Mouse (Mus musculus) heart, embryonic 16.5 days (tissue): ENCODE results near the gene Sytl3. TPM values are rescaled to one million over a fixed set of nuclear protein-coding genes. Genes with fewer than 3 reads are reported as not detected.
"Not testable (repeated sequence)": the region's sequence is repeated elsewhere in the genome, so short reads cannot be mapped to it uniquely, and the experiment has no call there.

Experiments used
- ATAC-seq: fragments of 200-750 bp; cut with Nextera tagmentation; replicated peaks from 2 replicates; pipeline ENCODE4 v1.8.0; 2017; ENCODE audit warnings: moderate number of reproducible peaks; ENCODE audit not compliant: insufficient read depth, low FRiP score; ENCODE audit errors: extremely low read depth
- H3K27ac ChIP-seq: fragments of 300-500 bp; sonication (generic); 2 replicates; pipeline ENCODE4 v1.5.1; 2014; ENCODE audit warnings: mild to moderate bottlenecking, low read length, control low read depth, moderate library complexity
- H3K27me3 ChIP-seq: fragments of 300-500 bp; sonication (generic); 2 replicates; pipeline ENCODE4 v1.6.1; 2014; ENCODE audit warnings: low read length, mixed read lengths; ENCODE audit not compliant: control insufficient read depth, insufficient read depth
- H3K36me3 ChIP-seq: fragments of 300-500 bp; sonication (generic); 2 replicates; pipeline ENCODE4 v1.6.1; 2014; ENCODE audit not compliant: control insufficient read depth, insufficient read depth
- H3K4me1 ChIP-seq: fragments of 300-500 bp; sonication (generic); 2 replicates; pipeline ENCODE4 v1.6.1; 2014; ENCODE audit warnings: low read length, mixed read lengths; ENCODE audit not compliant: control insufficient read depth, insufficient read depth
- H3K4me2 ChIP-seq: fragments of 300-500 bp; sonication (generic); 2 replicates; pipeline ENCODE4 v1.6.1; 2014; ENCODE audit warnings: low read depth, mild to moderate bottlenecking, control low read depth, low read length
- H3K4me3 ChIP-seq: fragments of 300-500 bp; sonication (generic); 2 replicates; pipeline ENCODE4 v1.5.1; 2014; ENCODE audit warnings: mild to moderate bottlenecking, control low read depth, low read length
- H3K9ac ChIP-seq: fragments of 300-500 bp; sonication (generic); 2 replicates; pipeline ENCODE4 v1.6.1; 2014; ENCODE audit warnings: low read length, control low read depth
- H3K9me3 ChIP-seq: fragments of 300-500 bp; sonication (generic); replicated peaks from 2 replicates; pipeline ENCODE4 v1.6.1; 2016; ENCODE audit warnings: low read length; ENCODE audit not compliant: control insufficient read depth
- WGBS: fragments of 180-500 bp; shearing (Covaris S2); extraction: QIAGEN DNeasy Blood & Tissue Kit; methylation state at CpG from one replicate; pipeline ENCODE4 v1.1.7; 2014; 5-methylcytosine and 5-hydroxymethylcytosine counted together
- polyA plus RNA-seq: library from polyadenylated mRNA; unstranded; fragments of >200 nt; fragmentation: Nextera tagmentation; extraction: Ambion mirVana; gene quantifications from 2 replicates; pipeline ENCODE4 v1.2.1, GENCODE M21; 2015

Sytl3 gene
- polyA plus RNA-seq, 1 experiment from 2014 or later: 5.2 TPM

DNA sequence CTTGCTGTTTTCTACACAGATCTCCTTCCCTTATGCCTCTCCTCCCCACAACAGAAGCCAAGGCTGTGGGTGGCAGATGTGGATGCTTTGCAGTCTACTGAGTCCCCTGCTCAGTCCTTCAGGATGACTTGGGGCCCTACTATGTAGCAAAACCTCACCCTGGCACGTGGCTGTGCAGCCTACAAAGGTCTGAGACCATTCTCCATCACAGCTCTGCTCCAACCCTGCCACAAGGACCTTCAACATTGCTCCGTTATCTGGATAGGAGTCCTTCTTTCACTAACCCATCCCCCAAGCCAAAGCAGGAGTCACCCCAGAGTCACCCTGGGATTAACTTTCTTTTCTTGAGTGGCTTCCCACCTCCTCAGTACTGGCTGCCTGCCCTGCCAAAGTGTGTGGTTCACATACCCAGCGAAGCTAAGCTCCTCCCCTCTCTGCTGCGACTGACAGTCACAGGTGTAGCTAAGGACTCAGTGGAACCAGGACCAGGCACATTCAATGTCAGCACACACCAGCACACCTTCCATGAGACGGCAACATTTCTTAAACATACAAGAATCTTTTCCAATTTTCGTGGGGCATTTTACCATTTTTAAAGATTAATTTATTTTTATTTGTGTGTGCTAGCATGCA, 33.9 kb upstream of the Sytl3 start:
- H3K36me3 ChIP-seq, H3K9ac ChIP-seq, H3K27me3 ChIP-seq, H3K9me3 ChIP-seq, H3K27ac ChIP-seq, ATAC-seq, H3K4me2 ChIP-seq, H3K4me3 ChIP-seq, H3K4me1 ChIP-seq: not testable (repeated sequence)
- WGBS: 41% methylated on average over 1 of the region's 6 CpGs

DNA sequence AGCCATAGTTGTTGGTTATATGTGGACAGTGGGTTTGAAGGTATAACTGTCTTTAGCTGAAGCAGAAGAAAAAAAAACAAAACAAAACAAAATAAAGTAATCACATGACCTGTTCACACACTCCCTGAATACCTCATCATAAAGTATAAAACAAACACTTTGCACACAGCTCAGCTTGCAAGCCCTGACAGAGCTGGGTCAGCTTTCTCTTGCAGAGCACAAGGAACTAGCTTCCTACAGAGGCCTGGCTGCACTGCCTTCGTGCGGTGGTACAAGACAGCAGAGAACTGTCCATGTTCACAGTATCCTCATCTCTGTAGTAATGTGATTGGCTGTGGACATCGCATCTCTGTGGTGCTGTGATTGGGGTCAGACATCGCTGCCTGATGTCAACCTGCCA, 28.5 kb upstream of the Sytl3 start:
- H3K9ac ChIP-seq, H3K36me3 ChIP-seq, H3K27me3 ChIP-seq, ATAC-seq, H3K9me3 ChIP-seq, H3K27ac ChIP-seq, H3K4me2 ChIP-seq, H3K4me1 ChIP-seq, H3K4me3 ChIP-seq: not testable (repeated sequence)
- 79% methylated on average over 4 of the region's 4 CpGs for WGBS

DNA sequence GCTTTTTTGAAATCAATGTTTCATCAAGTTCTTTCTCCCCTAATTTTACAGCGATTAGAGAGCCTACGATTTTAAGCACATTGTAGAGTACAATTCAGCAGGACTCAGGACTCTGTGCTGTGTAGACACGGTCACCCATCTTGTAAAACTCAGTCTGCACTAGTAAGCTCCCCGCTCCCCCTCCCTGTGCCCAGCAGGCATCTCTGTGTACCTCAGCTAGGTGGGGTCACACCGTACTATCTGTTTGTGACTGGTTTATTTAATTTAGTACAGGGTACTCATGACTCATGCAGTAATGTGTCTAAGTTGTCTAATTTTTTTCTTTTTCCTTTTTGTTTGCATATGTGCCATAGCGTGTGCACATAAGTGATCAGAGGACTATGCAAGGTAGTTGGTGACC, 26.0 kb upstream of the Sytl3 start:
- H3K4me1 ChIP-seq, H3K36me3 ChIP-seq, H3K9ac ChIP-seq, H3K4me3 ChIP-seq, H3K27ac ChIP-seq, H3K9me3 ChIP-seq, H3K4me2 ChIP-seq, H3K27me3 ChIP-seq, ATAC-seq: not testable (repeated sequence)
- WGBS: 89% methylated on average over 6 of the region's 6 CpGs

- WGBS: 86% methylated on average over 1 of the region's 4 CpGs
- not testable (repeated sequence) for H3K9ac ChIP-seq, H3K27me3 ChIP-seq, H3K4me3 ChIP-seq, ATAC-seq, H3K36me3 ChIP-seq, H3K4me2 ChIP-seq, H3K27ac ChIP-seq, H3K4me1 ChIP-seq, H3K9me3 ChIP-seq
Observed at GRCm38 (mm10) chr17:6635781-6636180, 23.1 kb upstream of the Sytl3 start.

GRCm38 (mm10) chr17:6636861-6637260, 22.0 kb upstream of the Sytl3 start:
- 71% methylated on average over 5 of the region's 5 CpGs for WGBS
- H3K4me2 ChIP-seq: no peak overlapping the region

GRCm38 (mm10) chr17:6637434-6637833, 21.5 kb upstream of the Sytl3 start:
- ATAC-seq, H3K27ac ChIP-seq, H3K36me3 ChIP-seq, H3K4me2 ChIP-seq, H3K27me3 ChIP-seq, H3K4me1 ChIP-seq, H3K4me3 ChIP-seq, H3K9me3 ChIP-seq, H3K9ac ChIP-seq: not testable (repeated sequence)
- 92% methylated on average over 3 of the region's 4 CpGs for WGBS

More at GRCm38 (mm10) chr17:6636861-6637260, 22.0 kb upstream of the Sytl3 start:
- no peak for ATAC-seq
- Histone ChIP-seq H3K9ac (no peak overlapping the region), H3K4me1 (no peaks in the 10 kb centered on the region), H3K9me3 (no peaks in the 10 kb centered on the region), H3K27ac (no peak overlapping the region), H3K4me3 (no peak overlapping the region), H3K27me3 (no peaks in the 10 kb centered on the region), H3K36me3 (no peaks in the 10 kb centered on the region)

DNA sequence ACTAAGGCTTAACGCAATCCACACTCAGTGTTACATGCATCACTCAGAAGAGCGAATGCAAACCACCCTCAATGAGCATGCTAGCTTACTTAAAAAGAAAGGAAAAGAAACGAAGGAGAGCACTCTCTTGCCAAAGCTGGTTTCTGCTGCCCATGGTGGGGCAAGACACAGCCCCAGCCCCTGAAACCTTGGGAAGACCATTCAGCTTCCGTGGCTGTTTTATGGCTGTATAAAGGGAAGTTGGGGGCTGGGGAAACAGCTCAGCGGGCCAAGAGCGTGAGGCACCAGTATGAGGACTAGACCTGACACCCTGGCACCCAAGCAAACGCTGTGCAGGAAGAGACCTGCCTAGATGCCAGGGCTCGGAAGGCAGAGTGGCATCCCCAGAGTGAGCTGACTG, 20.4 kb upstream of the Sytl3 start:
- H3K27ac ChIP-seq, H3K4me1 ChIP-seq, H3K36me3 ChIP-seq, H3K9me3 ChIP-seq, H3K4me3 ChIP-seq, ATAC-seq, H3K9ac ChIP-seq, H3K4me2 ChIP-seq, H3K27me3 ChIP-seq: not testable (repeated sequence)
- WGBS: 82% methylated on average over 8 of the region's 8 CpGs

- not testable (repeated sequence) for H3K27me3 ChIP-seq, H3K4me2 ChIP-seq, H3K27ac ChIP-seq, H3K4me1 ChIP-seq, ATAC-seq, H3K9me3 ChIP-seq, H3K4me3 ChIP-seq, H3K9ac ChIP-seq, H3K36me3 ChIP-seq
- 88% methylated on average over 13 of the region's 21 CpGs for WGBS
Observed at GRCm38 (mm10) chr17:6639486-6639885, 19.4 kb upstream of the Sytl3 start.

GRCm38 (mm10) chr17:6640044-6640637, 18.8 kb upstream of the Sytl3 start:
- H3K4me3 ChIP-seq, H3K36me3 ChIP-seq, H3K27ac ChIP-seq, H3K4me1 ChIP-seq, H3K9ac ChIP-seq, H3K27me3 ChIP-seq, ATAC-seq, H3K9me3 ChIP-seq, H3K4me2 ChIP-seq: not testable (repeated sequence)
- 87% methylated on average over 10 of the region's 10 CpGs for WGBS
